Mouse (Mus musculus): ENCODE data around the gene Actg2.
"Not testable (repeated sequence)": the region's sequence is repeated elsewhere in the genome, so short reads cannot be mapped to it uniquely, and the experiment has no call there.

Actg2 gene

DNA sequence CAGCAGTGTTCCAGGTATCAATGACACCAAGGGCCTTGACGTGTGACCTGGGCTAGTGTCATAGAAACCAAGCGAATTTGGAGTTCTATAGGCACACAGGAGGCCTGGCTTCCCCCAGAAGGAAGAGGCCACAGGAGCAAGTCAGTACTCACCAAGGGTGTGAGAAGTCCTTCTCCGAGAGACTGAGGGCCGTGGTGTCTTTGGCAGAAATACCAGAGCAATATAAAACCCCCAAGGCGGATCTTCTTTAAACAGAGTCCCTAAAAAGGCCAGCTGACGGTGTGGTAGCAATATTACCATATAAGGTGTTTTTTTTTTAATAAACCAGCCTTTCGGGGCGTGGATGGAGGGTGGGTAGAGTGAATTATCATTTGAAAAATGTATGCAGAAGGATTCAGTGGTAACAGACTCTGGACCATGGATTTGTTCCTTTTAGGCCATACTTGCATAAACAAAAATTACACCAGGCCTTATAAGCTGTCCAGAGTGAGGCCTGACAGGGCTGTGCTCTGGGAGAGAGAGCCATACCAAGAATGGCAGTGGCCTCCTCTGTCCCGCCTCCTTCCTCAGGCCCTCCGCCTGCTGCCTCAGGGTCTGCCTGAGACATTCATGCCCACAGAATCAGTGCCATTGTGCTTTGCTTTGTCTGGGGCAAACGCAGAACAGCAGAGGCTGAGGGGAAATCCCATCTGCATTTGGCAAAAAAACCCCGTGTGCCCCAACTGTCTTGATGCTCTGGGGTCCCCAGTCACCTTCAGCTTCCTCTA lies at the start of gene Actg2:
Gene Actg2 (minus strand): TSS at position 238 of the 767 bp plus-strand sequence.
- DNase-seq (ENCODE audit: low spot score in 2 of 2): no peak

DNA sequence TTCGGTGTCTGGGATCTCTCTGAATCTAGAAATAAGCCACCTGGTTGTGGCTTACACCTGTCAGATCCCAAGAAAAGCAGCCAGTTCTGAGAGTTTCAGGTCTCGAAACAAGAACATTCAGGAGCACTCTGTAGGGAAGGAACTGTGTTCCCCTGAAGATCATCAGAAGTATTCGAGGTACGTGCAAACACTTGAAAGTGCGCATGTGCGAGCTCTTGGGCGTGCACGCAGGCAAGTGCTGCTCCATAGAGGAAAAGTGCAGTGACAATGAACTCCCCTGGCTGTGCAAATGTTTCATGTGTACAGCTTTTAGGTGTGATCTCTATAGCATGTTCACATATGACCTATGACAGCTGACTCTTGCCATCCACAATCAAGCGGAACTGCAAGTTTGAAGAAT lies 49.3 kb upstream of the Actg2 start:
- DNase-seq (ENCODE audit: low spot score in 2 of 2): not testable (repeated sequence)

DNA sequence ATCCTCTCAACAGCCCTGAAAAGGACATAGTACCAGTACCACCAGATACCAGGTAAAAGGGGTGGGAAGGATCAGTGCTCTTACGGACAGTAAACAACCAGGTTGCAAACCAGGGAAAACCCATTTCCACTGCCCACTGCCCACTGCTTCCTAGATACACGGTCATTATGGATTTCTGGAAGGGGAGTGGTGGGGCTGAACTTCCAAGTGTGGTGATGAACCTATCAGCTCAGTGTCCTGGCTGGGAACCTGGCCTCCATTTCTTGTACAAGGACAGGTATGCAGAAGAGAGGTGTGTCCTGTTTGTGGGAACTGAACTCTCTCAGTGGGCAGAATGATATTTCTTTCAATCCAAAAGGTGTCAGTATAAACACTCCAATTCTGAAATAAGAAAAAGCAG lies 47.5 kb upstream of the Actg2 start:
- no peak for DNase-seq (ENCODE audit: low spot score in 2 of 2)

DNA sequence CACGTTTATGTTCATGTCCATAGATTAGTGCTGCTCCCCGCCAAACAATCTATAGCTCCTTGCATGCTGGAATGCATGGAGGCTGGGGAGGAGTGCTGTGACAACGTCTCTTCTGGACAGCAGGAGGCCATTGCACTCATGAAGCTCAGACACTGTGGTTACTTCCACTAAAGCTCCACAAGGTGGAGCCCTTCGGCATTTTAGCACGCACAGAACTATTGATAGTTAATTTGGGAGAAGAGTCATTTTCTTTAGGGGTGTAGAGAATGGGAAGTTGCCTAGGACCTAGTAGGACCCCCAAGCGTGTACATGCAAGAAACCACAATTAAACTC lies 46.8 kb upstream of the Actg2 start:
- DNase-seq (ENCODE audit: low spot score in 2 of 2): no peak

DNA sequence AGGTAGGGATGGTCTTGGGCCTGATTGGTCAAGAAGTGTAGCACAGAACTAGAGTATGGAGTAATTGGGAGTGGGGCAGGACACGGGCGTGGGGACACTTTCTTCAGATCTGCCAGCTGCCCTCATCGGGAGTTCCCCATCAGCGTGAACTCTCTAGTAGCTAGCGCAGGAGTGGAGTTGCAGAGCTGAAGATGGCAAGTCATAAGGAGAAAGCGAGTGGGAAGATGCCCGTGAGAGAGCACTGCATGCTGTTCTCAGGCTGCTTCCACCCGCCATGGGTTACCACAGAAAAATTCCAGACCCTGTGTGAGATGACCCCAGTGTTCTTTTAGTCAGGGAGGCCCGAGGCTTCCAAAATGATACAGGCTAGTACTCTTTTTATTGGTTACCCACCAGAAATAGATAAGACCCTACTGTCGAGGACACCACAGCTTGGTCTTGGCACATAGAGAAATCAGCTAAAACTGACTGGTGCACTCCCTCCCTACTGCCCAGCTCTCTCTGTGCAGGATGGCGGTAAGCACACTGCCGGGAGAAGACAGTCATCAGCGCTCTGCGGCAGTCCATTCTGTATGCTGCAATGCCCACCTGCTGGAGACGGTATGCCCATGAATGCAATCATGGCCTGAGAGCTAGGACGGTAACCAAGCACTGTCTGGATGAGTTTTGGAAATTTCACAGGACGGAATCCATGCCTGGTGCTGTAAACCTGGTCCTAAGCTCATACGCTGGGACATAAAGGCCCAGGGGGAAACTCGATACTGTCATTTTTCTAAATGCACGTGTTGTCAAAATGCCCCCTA lies 46.3 kb upstream of the Actg2 start:
- DNase-seq (ENCODE audit: low spot score in 2 of 2): no peak

DNA sequence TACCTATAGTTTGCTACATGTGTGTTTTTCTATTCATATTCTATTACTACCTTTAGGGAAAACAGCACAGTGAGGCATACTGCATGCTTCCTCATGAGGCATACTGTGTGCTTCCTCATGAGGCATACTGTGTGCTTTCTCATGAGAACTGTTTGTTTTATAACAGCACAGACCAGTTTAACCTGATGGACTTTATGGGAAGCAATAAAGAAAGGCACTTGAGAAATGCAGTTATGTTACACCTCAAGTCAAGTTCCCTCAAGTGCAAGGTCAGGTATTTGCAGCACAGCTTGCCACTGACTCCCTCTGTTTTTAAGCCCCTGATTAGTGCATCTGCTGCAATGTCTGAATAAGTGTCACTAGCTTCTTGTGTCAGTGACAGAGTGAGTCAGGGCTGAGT lies 41.5 kb upstream of the Actg2 start:
- DNase-seq (ENCODE audit: low spot score in 2 of 2): no peak

DNA sequence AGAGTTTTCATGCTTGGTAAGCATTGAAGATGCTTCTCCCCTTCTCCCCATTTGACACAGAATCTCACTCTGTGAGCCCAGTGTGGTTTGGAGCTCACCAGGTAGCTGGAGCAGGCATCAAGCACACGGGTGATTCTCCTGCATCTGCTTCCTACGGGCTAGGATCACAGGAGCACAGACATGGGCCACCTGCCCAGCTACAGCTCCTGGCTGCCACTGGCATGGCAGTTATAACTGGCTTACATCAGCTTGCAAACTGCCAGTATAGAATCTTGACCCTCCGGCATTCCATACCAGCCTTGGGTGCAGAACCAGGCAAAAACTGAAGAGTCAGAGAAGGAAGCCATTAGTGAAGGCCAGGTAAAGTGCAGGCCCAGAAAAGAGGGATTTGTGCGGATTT lies 39.5 kb upstream of the Actg2 start:
- DNase-seq (ENCODE audit: low spot score in 2 of 2): no peak

DNA sequence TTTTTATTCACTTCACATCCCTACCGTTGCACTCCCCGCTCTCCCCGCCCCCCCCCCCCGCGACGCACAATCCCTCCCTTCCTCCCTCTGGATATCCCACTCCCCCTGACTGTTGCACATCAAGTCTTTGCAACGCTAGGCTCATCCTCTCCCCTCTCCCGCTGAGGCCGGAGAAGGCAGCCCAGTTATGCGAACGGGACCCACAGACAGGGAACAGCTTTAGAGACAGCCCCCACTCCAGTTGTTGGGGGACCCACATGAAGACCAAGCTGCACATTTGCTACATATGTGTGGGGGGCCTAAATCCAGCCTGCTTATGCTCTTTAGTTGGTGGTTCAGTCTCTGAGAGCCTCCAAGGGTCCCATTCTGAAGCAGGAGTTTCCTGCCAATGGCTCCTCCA lies 36.6 kb upstream of the Actg2 start, which contains the start of gene Stambp:
Gene Stambp (minus strand): TSS at position 59 of the 400 bp plus-strand sequence.
- no peak for DNase-seq (ENCODE audit: low spot score in 2 of 2)

DNA sequence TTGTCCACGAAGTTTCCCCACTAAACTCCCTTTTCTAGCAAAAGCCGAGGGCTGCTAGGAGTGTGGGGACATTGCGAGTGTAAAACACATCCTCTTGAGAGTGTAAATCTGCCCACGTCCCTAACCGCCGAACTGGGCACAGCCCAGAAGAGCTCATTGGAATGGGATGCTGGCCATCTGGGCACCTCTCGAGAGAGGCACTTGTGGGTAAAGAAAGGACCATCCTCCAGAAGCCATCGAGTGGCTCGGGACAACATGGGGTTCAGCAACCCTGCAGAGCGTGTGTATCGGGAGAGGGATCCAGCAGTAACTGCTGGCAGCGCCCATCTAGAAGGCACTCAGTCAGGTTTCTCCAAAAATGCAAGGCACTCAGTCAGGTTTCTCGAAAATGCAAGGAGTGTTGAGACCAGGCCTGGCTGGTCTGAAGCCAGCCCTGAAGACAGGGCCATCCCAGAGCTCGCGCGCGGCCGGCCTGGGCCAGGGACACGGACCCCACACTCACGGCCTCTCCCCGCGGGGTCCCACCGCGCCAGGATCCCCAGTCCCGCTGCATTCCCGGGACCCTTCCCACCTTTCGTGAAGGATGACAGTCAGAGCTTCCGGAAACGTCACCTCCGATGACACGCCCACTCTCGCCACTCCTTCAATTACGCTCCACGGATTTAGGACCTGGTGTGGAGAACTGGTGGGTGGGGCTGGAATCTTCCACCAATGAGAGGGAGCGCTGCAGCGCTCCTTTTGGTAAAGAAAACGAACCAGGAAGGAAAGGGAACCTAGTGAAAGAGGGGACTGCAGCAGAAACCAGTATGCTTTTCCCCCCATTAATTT lies 36.0 kb upstream of the Actg2 start:
- DNase-seq (ENCODE audit: low spot score in 2 of 2): peak; percentile 84 to 91

DNA sequence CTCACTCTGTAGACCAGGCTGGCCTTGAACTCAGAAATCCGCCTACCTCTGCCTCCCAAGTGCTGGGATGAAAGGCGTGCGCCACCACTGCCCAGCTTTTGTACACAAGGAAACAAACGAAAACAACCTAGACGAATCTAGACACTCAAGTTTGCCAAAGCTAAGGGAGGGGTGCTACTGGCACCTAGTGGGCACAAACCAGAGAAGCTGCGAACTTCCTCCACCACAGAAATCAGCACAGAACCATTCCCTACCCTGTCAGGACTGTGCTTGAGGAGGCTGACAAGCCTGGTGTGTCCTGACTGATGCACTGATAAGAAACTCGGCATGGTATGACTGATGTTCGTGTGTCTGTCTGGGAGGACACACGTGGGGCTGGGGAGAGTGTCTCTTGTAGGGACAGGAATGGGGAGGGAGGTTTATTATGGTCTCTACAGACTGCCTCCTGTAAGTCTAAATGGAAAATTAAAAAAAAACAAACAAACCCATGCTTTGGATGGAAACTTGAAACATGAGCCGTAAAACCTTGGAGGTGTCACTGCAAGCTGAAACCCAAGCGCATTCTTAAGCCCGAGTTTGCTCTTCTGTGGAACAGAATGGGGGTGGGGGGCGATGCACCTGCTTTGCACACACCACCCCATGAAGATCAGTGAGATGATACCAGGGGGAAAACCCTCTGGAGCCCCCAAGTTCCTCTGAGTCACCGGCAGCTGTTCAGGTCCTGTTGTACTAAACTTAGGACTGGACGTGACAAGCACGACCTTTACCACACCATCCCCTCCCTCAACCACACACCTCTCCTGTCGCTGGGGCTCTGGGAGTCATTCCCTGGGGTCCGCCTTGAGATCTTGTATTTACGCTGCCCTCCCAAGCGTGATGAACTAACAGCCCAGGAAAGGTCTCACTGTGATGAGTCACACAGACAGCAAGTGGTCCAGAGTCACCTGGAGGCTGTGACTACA lies 33.1 kb upstream of the Actg2 start:
- no peak for DNase-seq (ENCODE audit: low spot score in 2 of 2)

DNA sequence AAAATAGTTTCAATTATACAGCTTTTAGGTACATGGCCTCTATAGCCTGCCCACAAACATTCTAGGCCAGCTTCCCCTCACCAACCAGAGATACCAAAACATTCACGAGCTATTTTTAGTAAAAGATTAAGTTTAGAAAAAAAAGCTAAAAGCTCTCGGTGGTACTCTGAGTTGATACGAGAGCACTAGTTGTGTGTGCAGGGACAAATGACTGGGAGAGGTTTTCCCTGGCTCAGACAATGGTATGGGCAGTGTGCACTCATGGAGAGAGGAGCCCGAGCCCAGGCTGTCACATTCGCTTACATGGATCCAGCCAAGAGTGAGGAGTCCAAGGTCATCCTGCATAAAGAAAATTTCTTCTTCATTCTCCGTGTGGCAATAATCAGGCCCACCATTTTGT lies 19.9 kb upstream of the Actg2 start:
- no peak for DNase-seq (ENCODE audit: low spot score in 2 of 2)

DNA sequence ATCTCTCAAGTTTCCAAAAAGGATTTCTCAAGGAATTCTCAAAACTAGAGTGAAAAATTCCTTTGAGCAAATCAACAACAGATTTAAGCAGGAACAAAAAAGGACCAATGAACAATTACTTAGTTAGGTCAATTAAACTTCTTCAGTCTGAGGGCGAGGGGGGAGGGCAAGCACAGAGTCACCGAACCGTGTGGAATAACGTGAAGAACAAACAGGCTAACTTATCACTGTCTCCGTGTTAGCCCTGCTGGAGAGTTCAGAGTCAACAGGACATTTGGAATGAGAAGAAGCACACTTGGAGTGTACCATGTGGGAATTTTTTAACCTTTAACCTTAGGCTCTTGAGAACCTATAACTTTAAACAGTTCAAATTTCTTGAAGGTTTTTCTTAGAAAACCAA lies 12.3 kb upstream of the Actg2 start:
- DNase-seq (ENCODE audit: low spot score in 2 of 2): no peak

DNA sequence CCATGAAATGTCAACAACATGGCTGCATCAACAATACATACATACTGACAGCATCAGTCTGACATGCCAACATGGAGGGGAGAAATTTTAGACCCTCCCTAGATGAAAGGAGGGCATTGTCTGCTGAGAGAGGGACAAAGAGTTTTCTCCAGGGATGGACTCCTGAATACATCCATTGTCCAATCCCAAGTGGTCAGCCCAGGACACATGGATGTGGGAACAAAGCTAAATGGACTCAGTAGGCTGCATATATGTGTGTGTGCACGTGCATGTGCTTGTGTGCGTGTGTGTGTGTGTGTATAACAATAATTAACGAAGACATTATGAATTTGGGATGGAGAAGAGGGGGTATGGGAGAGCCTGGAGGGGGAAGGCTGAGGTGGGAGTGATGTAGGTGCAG lies 9.7 kb upstream of the Actg2 start:
- DNase-seq (ENCODE audit: low spot score in 2 of 2): no peak

DNA sequence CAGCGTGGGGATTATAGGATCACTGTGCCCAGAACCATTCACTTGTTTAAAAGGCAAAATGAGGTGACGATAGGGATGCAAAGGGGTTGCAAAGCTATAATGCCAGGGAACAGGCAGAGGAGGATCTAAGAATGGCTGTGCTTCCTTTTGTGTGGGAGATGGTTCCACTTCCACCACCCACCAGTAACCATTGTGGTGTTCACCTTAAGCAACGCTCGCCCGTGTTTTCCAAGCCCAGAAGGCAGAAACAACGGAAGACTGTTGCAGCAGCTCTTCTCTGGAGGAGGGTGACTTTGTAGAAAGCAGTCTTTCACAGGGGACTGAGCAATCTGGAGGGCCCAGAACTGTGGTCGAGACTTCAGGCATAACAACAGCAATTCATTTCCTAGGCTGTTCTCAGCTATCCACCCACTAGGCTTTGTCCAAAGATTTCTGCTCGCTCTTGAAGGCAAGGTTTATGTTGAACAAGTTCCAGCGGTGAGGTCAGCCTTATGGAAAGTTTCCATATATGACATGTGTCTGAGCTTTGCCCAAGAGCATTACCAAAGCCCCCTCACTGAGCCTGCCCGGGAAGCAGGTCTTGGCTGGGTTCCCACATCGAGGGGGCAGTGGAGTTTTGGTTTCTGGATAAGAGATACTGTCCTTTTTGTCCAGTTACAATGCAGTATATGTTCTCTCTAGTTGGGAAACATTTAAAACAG lies 5.8 kb upstream of the Actg2 start:
- no peak for DNase-seq (ENCODE audit: low spot score in 2 of 2)

DNA sequence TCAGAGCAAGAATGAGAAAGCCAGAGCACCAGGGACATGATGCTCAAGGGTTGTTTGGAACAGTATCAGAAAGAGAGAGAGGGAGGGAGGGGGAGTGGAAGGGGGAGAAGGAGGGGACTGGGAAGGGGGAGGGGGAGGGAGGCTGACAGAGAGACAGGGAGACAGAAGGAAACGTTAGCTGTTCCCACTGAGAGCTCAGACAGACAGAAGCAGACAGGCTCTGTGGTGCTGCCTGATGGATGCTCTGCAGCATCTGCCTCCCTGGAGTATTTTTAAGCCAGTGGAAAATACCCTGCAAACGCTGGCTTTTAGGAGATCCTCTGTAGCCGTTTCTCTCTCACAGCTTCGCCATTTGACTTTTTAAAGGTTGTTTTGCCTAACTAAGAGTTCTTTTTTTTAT lies 4.0 kb upstream of the Actg2 start:
- DNase-seq (ENCODE audit: low spot score in 2 of 2): no peak

DNA sequence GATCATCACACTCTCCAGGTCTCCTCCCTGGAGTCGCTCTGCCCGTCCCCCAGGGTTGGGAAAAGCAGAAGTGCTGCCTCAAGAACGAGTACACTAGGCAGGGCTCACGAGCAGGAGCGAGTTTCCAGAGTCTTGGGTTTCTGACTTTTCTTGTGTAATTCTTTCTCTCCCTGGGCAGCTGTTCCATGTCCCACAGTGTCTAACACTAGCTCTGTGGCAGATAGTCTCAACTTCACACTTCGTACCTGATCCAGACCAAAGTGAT lies 662 bp upstream of the Actg2 start:
- no peak for DNase-seq (ENCODE audit: low spot score in 2 of 2)

DNA sequence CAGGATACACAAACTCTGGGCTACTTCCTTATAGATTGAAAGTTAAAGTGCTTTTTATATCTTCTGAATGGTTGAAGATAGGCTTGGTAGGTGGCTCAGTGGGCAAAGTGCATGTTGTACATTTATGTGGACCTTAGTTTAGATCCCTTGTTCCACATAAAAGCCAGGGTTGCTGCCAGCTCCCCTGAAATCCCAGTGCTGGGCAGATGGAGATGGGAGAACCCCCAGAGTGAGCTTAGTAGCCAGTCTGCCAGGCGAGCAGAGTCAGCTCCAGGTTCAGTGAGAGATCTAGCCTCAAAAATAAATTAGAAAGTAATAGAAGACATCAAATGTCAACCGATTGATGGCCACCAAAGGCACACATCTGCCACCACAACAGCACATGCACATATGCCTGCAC lies 3.5 kb downstream of the Actg2 start:
- no peak for DNase-seq (ENCODE audit: low spot score in 2 of 2)

DNA sequence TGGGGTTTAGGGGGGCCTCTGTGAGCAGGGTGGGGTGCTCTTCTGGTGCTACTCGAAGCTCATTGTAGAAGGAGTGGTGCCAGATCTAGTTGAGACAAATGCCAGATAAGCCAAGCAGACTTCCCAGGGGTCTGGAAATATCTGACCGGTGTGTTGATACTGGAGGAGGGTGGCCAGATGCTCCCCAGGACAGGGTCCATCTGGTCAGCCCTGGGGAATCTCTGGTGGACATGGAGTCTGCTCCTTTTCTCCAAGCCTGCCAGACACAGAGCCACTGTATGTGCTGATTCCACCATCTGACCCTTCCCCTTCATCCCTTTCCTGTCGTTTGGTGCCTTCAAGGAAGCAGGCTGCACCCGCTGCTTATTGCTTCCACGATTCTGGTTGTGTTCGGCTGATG lies 12.9 kb downstream of the Actg2 start:
- no peak for DNase-seq (ENCODE audit: low spot score in 2 of 2)

DNA sequence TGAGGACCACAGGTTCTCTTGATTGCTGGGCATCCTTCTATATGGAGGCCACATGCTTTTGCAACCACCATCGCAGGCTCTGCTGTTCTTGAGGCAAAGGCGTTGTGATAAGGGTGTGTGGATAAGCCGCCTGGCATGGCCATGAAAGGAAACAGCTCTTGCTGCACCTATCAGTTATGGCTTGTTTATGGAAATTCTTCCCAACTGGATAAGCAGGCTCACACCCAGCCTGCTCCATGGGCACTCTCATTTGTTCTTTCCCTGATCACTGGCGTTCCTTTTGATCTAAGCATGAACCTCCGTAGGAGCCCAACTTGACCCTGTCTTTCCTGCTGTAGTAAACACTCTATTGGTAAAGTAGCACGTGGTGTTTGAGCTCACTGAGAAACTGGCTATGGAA lies 14.3 kb downstream of the Actg2 start:
- no peak for DNase-seq (ENCODE audit: low spot score in 2 of 2)

DNA sequence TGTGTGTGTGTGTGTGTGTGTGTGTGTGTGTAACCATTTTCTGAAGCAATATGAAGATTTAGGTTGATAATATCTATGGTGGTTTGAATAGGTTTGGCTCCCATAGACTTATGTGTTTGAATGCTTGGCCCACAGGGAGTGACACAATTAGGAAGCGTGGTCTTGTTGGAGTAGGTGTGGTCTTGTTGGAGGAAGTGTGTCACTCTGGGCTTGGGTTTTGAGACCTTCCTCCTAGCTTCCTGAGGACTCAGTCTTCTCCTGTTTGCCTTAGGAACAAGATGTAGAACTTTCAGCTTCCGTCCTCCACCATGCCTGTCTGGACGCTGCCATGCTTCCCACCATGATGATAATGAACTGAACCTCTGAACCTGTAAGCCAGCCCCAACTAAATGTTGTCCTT lies 17.4 kb downstream of the Actg2 start:
- DNase-seq (ENCODE audit: low spot score in 2 of 2): no peak

DNA sequence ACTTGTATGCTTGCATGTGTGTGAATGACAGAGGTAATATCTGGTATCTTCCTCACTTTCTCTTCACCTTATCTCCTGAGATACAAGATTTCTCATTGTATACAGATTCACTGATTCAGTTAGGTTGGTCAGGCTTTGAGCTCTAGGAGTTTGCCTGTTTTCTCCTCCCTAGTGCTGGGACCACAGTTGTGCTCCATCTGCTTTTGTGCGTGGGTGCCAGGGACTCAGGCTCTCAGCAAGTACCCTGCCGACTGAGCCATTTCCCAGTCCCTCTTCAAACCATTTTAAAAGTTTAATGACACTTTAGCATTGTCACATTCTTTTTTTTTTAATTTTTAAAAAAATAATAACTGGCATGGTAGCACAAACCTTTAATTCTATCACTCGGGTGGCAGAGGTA lies 20.9 kb downstream of the Actg2 start:
- DNase-seq (ENCODE audit: low spot score in 2 of 2): no peak
